Mouse (Mus musculus) stomach, embryonic 15.5 days (tissue): ENCODE results near the gene Olfr855. TPM values are rescaled to one million over a fixed set of nuclear protein-coding genes. Genes with fewer than 3 reads are reported as not detected.

Source experiments
- ATAC-seq: fragments of 200-750 bp; cut with Nextera tagmentation; 2 replicates; pipeline ENCODE4 v1.8.0; 2017; ENCODE audit warnings: low read depth, moderate number of reproducible peaks, moderate TSS enrichment; ENCODE audit not compliant: insufficient read depth, low FRiP score
- H3K27ac ChIP-seq: fragments of 300-500 bp; sonication (generic); 2 replicates; pipeline ENCODE4 v1.5.1; 2015; ENCODE audit warnings: mild to moderate bottlenecking, inconsistent platforms
- H3K27me3 ChIP-seq: fragments of 300-500 bp; sonication (generic); replicated peaks from 2 replicates; pipeline ENCODE4 v1.6.1; 2015; ENCODE audit warnings: inconsistent platforms
- H3K36me3 ChIP-seq: fragments of 300-500 bp; sonication (generic); 2 replicates; pipeline ENCODE4 v1.6.1; 2015; ENCODE audit warnings: inconsistent platforms
- H3K4me1 ChIP-seq: fragments of 300-500 bp; sonication (generic); 2 replicates; pipeline ENCODE4 v1.6.1; 2015; ENCODE audit warnings: inconsistent platforms
- H3K4me2 ChIP-seq: fragments of 300-500 bp; sonication (generic); 2 replicates; pipeline ENCODE4 v1.6.1; 2015; ENCODE audit warnings: mild to moderate bottlenecking, inconsistent platforms
- H3K4me3 ChIP-seq: fragments of 300-500 bp; sonication (generic); replicated peaks from 2 replicates; pipeline ENCODE4 v1.5.1; 2015; ENCODE audit warnings: inconsistent platforms
- H3K9ac ChIP-seq: fragments of 300-500 bp; sonication (generic); 2 replicates; pipeline ENCODE4 v1.6.1; 2015; ENCODE audit warnings: inconsistent platforms
- H3K9me3 ChIP-seq: fragments of 300-500 bp; sonication (generic); 2 replicates; pipeline ENCODE4 v1.6.1; 2016; ENCODE audit warnings: inconsistent platforms
- WGBS: fragments of 180-500 bp; shearing (Covaris S2); methylation state at CpG from one replicate; pipeline ENCODE4 v1.1.7; 2015; 5-methylcytosine and 5-hydroxymethylcytosine counted together
- polyA plus RNA-seq: library from polyadenylated mRNA; unstranded; fragments of >200 nt; fragmentation: Nextera tagmentation; extraction: Ambion mirVana; gene quantifications from 2 replicates; pipeline ENCODE4 v1.2.1, GENCODE M21; 2015

Gene Olfr855
- polyA plus RNA-seq = not detected in 2 replicates

- no peaks in the 10 kb centered on the region for H3K9me3 ChIP-seq
- no peak within 1 kb of the TSS for H3K27ac ChIP-seq
- H3K36me3 ChIP-seq = no peaks in the 10 kb centered on the region
- no peak within 1 kb of the TSS for H3K9ac ChIP-seq
- H3K4me1 ChIP-seq = no peaks in the 10 kb centered on the region
- no peaks in the 10 kb centered on the region for H3K27me3 ChIP-seq
- no peak within 1 kb of the TSS for H3K4me2 ChIP-seq
- ATAC-seq = no peak
- no peak within 1 kb of the TSS for H3K4me3 ChIP-seq
These were observed at the start of gene Olfr855 for GRCm38 (mm10) chr9:19582317-19582716. Gene Olfr855, plus strand, starts transcription at chr9:19582617.

DNA sequence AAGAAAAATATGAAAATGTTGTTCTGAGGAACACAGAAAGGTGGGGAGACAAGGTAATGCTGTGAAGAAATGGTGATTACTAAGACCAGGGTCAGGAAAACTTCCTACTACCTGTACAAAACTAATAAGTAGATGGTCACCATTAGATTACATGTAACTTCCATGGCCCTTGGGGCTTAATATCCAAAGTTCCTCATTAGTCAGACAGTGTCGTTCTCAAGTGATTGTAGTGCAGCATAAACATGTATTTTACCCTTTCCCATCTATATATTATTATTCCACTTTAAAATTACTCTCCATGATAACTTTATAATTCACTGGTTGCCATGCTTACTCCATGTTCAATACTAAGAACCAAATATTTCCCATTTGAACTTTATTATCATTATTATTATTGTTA, 41.4 kb upstream of the Olfr855 start, which contains the start of gene Olfr853:
Gene Olfr853 (minus strand): TSS at position 101 of the 400 bp plus-strand sequence.
- H3K36me3 ChIP-seq = no peaks in the 10 kb centered on the region
- no peaks in the 10 kb centered on the region for H3K4me1 ChIP-seq
- no peaks in the 10 kb centered on the region for H3K9me3 ChIP-seq
- H3K4me3 ChIP-seq = no peak within 1 kb of the TSS
- no peak within 1 kb of the TSS for H3K27ac ChIP-seq
- ATAC-seq = no peak
- H3K9ac ChIP-seq = no peak within 1 kb of the TSS
- no peak within 1 kb of the TSS for H3K4me2 ChIP-seq
- 86% methylated on average over 1 of the region's 1 CpGs for WGBS
- H3K27me3 ChIP-seq = no peaks in the 10 kb centered on the region

DNA sequence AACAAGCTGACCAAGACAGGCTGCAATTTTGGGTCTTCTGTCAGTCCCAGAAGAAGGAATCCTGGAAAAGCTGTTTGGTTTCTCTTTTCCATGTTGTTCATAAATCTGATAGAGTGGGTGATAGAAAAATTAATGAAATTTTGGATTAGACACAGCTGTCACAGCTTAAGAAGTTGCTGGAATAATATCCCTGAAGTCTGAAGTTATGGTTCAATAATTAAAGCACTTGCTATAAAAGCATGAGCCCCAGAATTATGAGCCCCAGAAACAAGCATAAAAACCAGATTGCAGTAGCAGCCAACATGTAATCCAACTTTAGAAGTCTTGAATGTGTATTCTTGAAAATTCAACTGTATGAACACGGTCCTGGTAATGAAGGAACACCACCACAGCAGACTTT, 15.1 kb upstream of the Olfr855 start, which contains the start of gene Olfr854:
Gene Olfr854 (minus strand): TSS at position 101 of the 400 bp plus-strand sequence.
- ATAC-seq = no peak

GRCm38 (mm10) chr9:19621297-19621696, 38.9 kb downstream of the Olfr855 start:
- no peak overlapping the region for H3K9ac ChIP-seq
- no peaks in the 10 kb centered on the region for H3K4me1 ChIP-seq
- H3K27me3 ChIP-seq = no peaks in the 10 kb centered on the region
- WGBS = 95% methylated on average over 3 of the region's 3 CpGs
- no peaks in the 10 kb centered on the region for H3K36me3 ChIP-seq
- H3K4me3 ChIP-seq = no peak overlapping the region
- H3K27ac ChIP-seq = no peak overlapping the region
- H3K4me2 ChIP-seq = no peak overlapping the region
- ATAC-seq = no peak
- no peaks in the 10 kb centered on the region for H3K9me3 ChIP-seq

More for the DNA sequence above, 15.1 kb upstream of the Olfr855 start, which contains the start of gene Olfr854:
- H3K9me3 ChIP-seq = no peaks in the 10 kb centered on the region
- WGBS = 63% methylated on average over 1 of the region's 1 CpGs
- H3K27me3 ChIP-seq = no peaks in the 10 kb centered on the region
- H3K4me1 ChIP-seq = no peaks in the 10 kb centered on the region
- no peak within 1 kb of the TSS for H3K27ac ChIP-seq
- no peak within 1 kb of the TSS for H3K4me2 ChIP-seq
- H3K4me3 ChIP-seq = no peak within 1 kb of the TSS
- H3K9ac ChIP-seq = no peak within 1 kb of the TSS
- no peaks in the 10 kb centered on the region for H3K36me3 ChIP-seq

- Histone ChIP-seq H3K27ac (peak within 1 kb of the TSS; percentile 92), H3K4me2 (peak within 1 kb of the TSS; percentile 40), H3K36me3 (no peaks in the 10 kb centered on the region), H3K9me3 (no peaks in the 10 kb centered on the region), H3K9ac (peak within 1 kb of the TSS; percentile 46), H3K27me3 (no peaks in the 10 kb centered on the region), H3K4me1 (no peaks in the 10 kb centered on the region), H3K4me3 (peak within 1 kb of the TSS; percentile 63)
- ATAC-seq = peak; percentile 97
- WGBS = 2% methylated on average over 35 of the region's 35 CpGs
These were observed 39.7 kb downstream of the Olfr855 start, which contains the start of gene Zfp317 for GRCm38 (mm10) chr9:19621843-19622822. Gene Zfp317, plus strand, starts transcription at chr9:19622102.

- Histone ChIP-seq H3K4me1 (no peaks in the 10 kb centered on the region), H3K4me2 (no peak overlapping the region), H3K9ac (no peak overlapping the region), H3K27ac (no peak overlapping the region), H3K9me3 (no peaks in the 10 kb centered on the region), H3K36me3 (no peaks in the 10 kb centered on the region), H3K27me3 (no peaks in the 10 kb centered on the region), H3K4me3 (no peak overlapping the region)
- no peak for ATAC-seq
These were observed 47.2 kb downstream of the Olfr855 start for GRCm38 (mm10) chr9:19629574-19629973.

Other genes with a start within 250 kb of the Olfr855 start
- gene Olfr845, start 246.2 kb upstream of the Olfr855 start, polyA plus RNA-seq = not detected in 2 replicates
- gene Olfr846, start 218.6 kb upstream of the Olfr855 start, polyA plus RNA-seq = not detected in 2 replicates
- gene Olfr847, start 203.9 kb upstream of the Olfr855 start, polyA plus RNA-seq = not detected in 2 replicates
- not detected in 2 replicates for gene Olfr849, start 142.4 kb upstream of the Olfr855 start, polyA plus RNA-seq
- not detected in 2 replicates for gene Olfr850, start 104.4 kb upstream of the Olfr855 start, polyA plus RNA-seq
- gene Olfr851, start 89.3 kb upstream of the Olfr855 start, polyA plus RNA-seq = not detected in 2 replicates
- gene Olfr853, start 41.5 kb upstream of the Olfr855 start, polyA plus RNA-seq = not detected in 2 replicates
- gene Olfr854, start 15.2 kb upstream of the Olfr855 start, polyA plus RNA-seq = not detected in 2 replicates
- 23.1 and 24.6 TPM in 2 replicates for gene Zfp317, start 39.5 kb downstream of the Olfr855 start, polyA plus RNA-seq
- gene Olfr857, start 126.8 kb downstream of the Olfr855 start, polyA plus RNA-seq = not detected in 2 replicates
- gene Olfr58, start 197.7 kb downstream of the Olfr855 start, polyA plus RNA-seq = not detected in 2 replicates
- gene Olfr859, start 222.3 kb downstream of the Olfr855 start, polyA plus RNA-seq = not detected in 2 replicates